Mouse (Mus musculus) urinary bladder, adult 2 months (tissue): ENCODE results near the gene Gpr65. TPM values are rescaled to one million over a fixed set of nuclear protein-coding genes. Genes with fewer than 3 reads are reported as not detected.
"Not testable (repeated sequence)": the region's sequence is repeated elsewhere in the genome, so short reads cannot be mapped to it uniquely, and the experiment has no call there.

Experiments
- DNase-seq: peaks from one replicate; pipeline ENCODE4 v3.0.0; 2022; ENCODE audit warnings: low spot score
- polyA plus RNA-seq: library from polyadenylated mRNA; depleted of rRNA; stranded (reverse); fragments of >200 nt; gene quantifications from 2 replicates; pipeline ENCODE4 v1.2.3, GENCODE M21; 2012; rRNA removed

The Gpr65 gene
- polyA plus RNA-seq, 1 experiment = 2.1 TPM

DNA sequence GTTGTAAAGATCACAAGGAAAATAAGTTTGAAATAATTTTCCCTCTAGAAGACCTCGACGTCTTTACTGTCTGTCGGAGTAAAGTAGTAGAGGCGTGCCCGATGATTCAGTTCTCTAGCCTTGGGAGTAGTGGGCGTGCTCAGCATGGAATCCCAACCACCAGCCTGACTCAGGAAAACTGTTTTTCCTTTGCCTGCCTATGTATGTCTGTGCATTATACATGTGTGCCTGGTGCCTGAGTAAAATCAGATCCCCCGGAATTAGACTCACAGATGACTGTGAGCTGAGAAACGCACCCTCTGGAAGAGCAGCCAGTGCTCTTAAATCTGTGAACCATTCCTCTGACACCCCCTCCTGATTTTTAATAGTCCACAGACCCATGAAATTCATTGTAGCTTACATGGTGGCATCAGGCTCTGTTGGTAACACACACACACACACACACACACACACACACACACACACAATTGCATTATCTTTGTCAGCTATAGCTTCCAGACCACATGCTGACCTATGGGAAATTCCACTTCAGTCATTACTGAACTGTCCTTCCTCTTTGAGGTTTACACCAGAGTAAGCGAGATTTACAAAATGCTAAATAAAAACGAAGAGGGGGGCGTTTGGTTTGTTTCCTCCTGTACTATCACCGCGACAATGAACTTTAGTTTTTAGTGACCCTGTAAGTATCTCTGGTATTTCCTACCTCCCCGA, 14.5 kb downstream of the Gpr65 start:
- DNase-seq = no peak

GRCm38 (mm10) chr12:98283487-98283860, 15.0 kb downstream of the Gpr65 start:
- DNase-seq = no peak

DNA sequence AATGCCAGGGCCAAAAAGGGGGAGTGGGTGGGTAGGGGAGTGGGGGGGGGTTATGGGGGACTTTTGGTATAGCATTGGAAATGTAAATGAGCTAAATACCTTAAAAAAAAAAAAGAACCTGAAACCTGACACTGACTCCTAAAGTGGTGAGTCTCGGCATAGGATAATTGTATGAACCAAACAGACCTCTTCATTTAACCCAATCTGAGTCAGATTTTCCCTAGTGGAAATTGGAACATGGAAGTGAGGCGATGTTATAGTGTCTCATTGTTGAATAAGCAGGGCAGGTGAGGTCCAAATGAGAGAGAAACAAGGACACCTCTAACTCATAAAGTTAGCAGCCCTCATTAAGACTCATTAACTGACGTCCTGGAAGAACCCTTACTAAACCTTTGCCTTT, 16.0 kb downstream of the Gpr65 start:
- no peak for DNase-seq

GRCm38 (mm10) chr12:98290475-98290874, 22.0 kb downstream of the Gpr65 start:
- DNase-seq = no peak

DNA sequence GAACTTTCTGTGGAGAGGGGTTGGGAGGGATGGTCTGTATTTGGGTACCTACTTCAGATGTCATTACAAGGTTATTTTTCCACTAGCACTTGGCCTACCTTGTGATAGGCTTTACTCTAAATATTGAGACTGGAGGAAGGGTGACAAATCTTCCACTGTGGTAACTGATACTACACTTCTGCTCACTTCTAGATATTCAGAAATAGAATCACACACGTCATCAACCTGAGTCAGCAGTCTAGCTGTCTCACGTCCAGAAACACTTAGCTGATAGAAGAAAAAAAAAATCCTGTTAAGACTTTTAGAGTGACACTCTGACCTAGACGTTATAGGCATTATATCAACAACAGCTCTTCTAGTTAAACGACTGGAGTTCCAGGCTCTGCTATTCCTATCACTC, 23.8 kb downstream of the Gpr65 start:
- DNase-seq = no peak

GRCm38 (mm10) chr12:98294241-98294640, 25.8 kb downstream of the Gpr65 start:
- no peak for DNase-seq

GRCm38 (mm10) chr12:98301980-98302379, 33.5 kb downstream of the Gpr65 start:
- no peak for DNase-seq

DNA sequence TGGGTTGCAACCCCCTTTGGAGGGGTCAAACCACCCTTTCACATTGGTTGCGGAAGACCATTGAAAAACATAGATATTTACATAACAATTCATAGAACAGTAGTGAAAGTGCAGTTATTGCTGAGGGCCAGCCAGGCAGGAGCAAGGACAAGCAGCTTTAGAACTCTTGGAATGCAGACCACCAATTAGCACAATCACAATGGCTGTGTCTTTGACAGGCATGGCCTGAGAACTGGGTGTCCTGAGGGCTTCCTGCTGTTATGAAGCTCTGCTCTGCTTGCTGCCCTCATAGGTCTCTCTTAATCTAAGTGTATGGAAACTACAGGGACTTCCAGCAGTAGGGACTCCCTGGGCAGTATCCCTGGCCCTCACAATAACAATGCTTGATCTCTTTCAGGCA, 34.6 kb downstream of the Gpr65 start:
- DNase-seq = no peak

GRCm38 (mm10) chr12:98307179-98307915, 38.9 kb downstream of the Gpr65 start:
- DNase-seq = no peak

GRCm38 (mm10) chr12:98311376-98312083, 43.1 kb downstream of the Gpr65 start:
- DNase-seq = no peak

- no peak for DNase-seq
Observed at GRCm38 (mm10) chr12:98315924-98316323, 47.5 kb downstream of the Gpr65 start.

DNA sequence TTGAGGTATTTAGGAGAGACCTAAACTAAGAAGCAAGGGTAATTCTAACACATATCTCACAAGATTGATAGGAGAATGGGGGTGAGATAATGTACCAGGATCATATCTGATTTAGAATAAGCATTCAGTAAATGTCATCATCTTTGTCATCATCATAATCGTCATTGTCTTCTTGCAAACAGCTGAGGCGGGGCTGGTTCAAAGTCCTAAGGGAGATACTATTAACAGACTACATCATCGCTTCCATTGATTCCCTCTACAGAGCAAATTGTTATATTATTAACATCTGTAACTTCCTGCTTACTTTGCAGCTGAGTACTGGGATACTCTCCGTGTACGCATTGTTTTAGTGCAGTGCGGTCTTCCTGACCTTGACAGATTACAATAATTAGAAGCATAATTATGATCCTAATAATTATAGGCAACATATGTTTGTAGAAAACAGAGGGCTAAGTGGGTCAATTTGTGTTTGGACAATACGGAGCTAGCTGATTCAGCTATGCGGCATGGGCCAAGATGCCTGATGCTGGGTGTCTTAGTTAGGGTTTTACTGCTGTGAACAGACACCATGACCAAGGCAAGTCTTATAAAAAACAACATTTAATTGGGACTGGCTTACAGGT, 49.4 kb downstream of the Gpr65 start:
- no peak for DNase-seq

- no peak for DNase-seq
Observed at GRCm38 (mm10) chr12:98322426-98322825, 54.0 kb downstream of the Gpr65 start.

DNA sequence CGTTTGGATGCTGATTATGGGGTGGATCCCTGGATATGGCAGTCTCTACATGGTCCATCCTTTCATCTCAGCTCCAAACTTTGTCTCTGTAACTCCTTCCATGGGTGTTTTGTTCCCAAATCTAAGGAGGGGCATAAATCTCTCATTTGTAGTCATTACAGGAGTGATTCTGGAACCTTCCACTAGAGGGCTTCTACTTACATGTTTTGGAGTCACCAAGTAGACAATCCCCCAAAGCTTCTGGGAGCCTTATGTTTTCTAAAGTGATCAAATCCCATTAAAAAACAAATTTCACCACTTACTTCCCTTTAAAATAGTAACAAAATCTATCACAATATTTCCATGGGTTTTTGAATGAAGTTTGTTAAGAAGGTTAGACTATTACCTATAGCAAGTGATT, 55.7 kb downstream of the Gpr65 start:
- DNase-seq = not testable (repeated sequence)

Other genes starting within 250 kb of the Gpr65 start
- gene Galc, start 9.2 kb upstream of the Gpr65 start, polyA plus RNA-seq = 10.2 and 11.8 TPM in 2 replicates